Mouse (Mus musculus) heart, embryonic 13.5 days (tissue): ENCODE results near the gene Grin1. TPM values are rescaled to one million over a fixed set of nuclear protein-coding genes. Genes with fewer than 3 reads are reported as not detected.
A peak's percentile ranks its signal among the peaks of the same experiment; 100 is the strongest.

Experiments used
- ATAC-seq: fragments of 200-750 bp; cut with Nextera tagmentation; 2 replicates; pipeline ENCODE4 v1.8.0; 2017; ENCODE audit warnings: moderate TSS enrichment; ENCODE audit not compliant: insufficient number of reproducible peaks, low FRiP score, low TSS enrichment; ENCODE audit errors: extremely low read depth
- H3K27ac ChIP-seq: fragments of 300-500 bp; sonication (generic); replicated peaks from 2 replicates; pipeline ENCODE4 v1.5.1; 2015; ENCODE audit warnings: moderate library complexity, mild to moderate bottlenecking, inconsistent platforms
- H3K27me3 ChIP-seq: fragments of 300-500 bp; sonication (generic); replicated peaks from 2 replicates; pipeline ENCODE4 v1.6.1; 2015; ENCODE audit warnings: mild to moderate bottlenecking, inconsistent platforms
- H3K36me3 ChIP-seq: fragments of 300-500 bp; sonication (generic); 2 replicates; pipeline ENCODE4 v1.6.1; 2015; ENCODE audit warnings: mild to moderate bottlenecking, inconsistent platforms
- H3K4me1 ChIP-seq: fragments of 300-500 bp; sonication (generic); 2 replicates; pipeline ENCODE4 v1.6.1; 2015; ENCODE audit warnings: inconsistent platforms
- H3K4me2 ChIP-seq: fragments of 300-500 bp; sonication (generic); 2 replicates; pipeline ENCODE4 v1.6.1; 2015; ENCODE audit warnings: inconsistent platforms, mild to moderate bottlenecking, moderate library complexity
- H3K4me3 ChIP-seq: fragments of 300-500 bp; sonication (generic); 2 replicates; pipeline ENCODE4 v1.5.1; 2015; ENCODE audit warnings: moderate library complexity, mild to moderate bottlenecking, inconsistent platforms
- H3K9ac ChIP-seq: fragments of 300-500 bp; sonication (generic); 2 replicates; pipeline ENCODE4 v1.6.1; 2015; ENCODE audit warnings: inconsistent platforms, mild to moderate bottlenecking, moderate library complexity
- H3K9me3 ChIP-seq: fragments of 300-500 bp; sonication (generic); 2 replicates; pipeline ENCODE4 v1.6.1; 2016; ENCODE audit warnings: inconsistent platforms
- WGBS: fragments of 180-500 bp; shearing (Covaris S2); methylation state at CpG from one replicate; pipeline ENCODE4 v1.1.7; 2015; ENCODE audit warnings: mixed read lengths; 5-methylcytosine and 5-hydroxymethylcytosine counted together
- polyA plus RNA-seq: library from polyadenylated mRNA; unstranded; fragments of >200 nt; fragmentation: Nextera tagmentation; extraction: Ambion mirVana; gene quantifications from 2 replicates; pipeline ENCODE4 v1.2.1, GENCODE M21; 2015

Grin1 gene
- polyA plus RNA-seq, 1 experiment from 2014 or later: 0.16 TPM

DNA sequence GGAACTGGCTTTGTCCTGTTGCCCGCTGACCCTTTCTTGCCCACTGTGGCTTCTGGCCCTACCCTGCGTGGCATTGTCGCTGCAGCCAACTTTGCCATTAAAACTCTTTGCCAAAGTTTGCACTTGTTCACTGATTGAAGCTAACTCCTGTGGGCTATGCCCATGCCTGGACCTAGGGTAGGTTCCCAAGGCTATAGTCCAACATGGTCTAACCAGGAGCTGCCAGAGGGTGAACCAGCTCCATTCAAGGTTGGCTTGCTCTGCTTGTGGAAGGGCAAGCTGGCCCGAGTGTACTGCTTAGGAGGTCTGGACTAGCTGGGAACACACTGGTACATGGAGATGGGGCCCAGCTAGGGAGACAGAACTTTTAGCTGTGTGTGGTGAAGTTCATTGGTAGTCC, 74.8 kb downstream of the Grin1 start:
- WGBS: 79% methylated on average over 4 of the region's 4 CpGs
- Histone ChIP-seq H3K4me1 (peaks cover 25% of the 10 kb centered on the region), H3K9ac (no peak overlapping the region), H3K27me3 (peaks cover 43% of the 10 kb centered on the region), H3K36me3 (peaks cover 27% of the 10 kb centered on the region), H3K4me2 (no peak overlapping the region), H3K4me3 (no peak overlapping the region), H3K9me3 (no peaks in the 10 kb centered on the region), H3K27ac (no peak overlapping the region)
- ATAC-seq: no peak

DNA sequence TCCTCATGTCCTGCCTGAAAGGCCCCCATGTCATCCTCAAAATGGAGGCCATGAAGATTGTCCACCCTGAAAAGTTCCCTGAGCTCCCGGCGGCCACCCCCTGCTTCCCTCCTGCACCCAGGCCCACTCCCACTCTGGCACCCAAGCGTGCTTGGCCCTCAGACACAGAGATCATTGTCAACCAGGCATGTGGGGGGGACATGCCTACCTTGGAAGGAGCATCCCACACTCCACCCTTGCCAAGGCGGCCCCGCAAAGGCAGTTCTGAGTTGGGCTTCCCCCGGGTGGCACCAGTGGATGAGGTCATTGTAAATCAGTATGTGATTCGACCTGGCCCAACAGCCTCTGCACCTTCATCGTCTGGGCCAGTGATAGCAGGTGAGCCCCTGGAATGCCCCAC, 75.6 kb downstream of the Grin1 start:
- no peak overlapping the region for H3K4me3 ChIP-seq
- peaks cover 19% of the 10 kb centered on the region for H3K36me3 ChIP-seq
- H3K4me2 ChIP-seq: no peak overlapping the region
- H3K27ac ChIP-seq: no peak overlapping the region
- no peaks in the 10 kb centered on the region for H3K9me3 ChIP-seq
- H3K9ac ChIP-seq: no peak overlapping the region
- 64% methylated on average over 8 of the region's 8 CpGs for WGBS
- peaks cover 25% of the 10 kb centered on the region for H3K4me1 ChIP-seq
- ATAC-seq: no peak
- peaks cover 48% of the 10 kb centered on the region for H3K27me3 ChIP-seq

DNA sequence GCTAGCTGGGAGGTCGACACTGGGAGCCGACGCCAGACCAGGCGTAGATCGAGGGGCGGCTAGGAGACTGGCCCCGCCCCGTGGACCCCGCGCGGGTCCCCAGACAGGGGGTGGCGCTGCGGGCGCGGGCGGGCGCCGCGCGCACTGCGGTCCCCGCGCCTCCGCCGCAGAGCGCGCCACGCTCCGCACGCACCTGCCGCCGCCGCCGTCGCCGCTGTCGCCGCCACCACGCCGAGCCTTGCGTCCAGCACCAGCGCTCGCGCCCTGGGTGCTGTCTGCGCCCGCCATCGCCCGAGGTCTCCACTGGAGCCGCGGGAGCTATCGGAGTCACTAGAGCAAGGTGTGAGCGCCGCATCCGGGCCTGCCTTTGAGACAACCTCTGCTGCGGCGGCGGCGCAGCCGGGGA, 76.9 kb downstream of the Grin1 start, which contains the start of the genes Rnf208 and Cysrt1:
Gene Rnf208 (plus strand): TSS at position 155 of the 406 bp plus-strand sequence.
Gene Cysrt1 (minus strand): TSS at position 352 of the 406 bp plus-strand sequence.
- H3K9ac ChIP-seq: peak within 1 kb of the TSS; percentile 82
- H3K27ac ChIP-seq: no peak within 1 kb of the TSS
- H3K9me3 ChIP-seq: no peaks in the 10 kb centered on the region
- peaks cover 25% of the 10 kb centered on the region for H3K4me1 ChIP-seq
- peak within 1 kb of the TSS; percentile 98 for H3K4me2 ChIP-seq
- 0% methylated on average over 58 of the region's 59 CpGs for WGBS
- ATAC-seq: no peak
- H3K36me3 ChIP-seq: peaks cover 7% of the 10 kb centered on the region
- H3K27me3 ChIP-seq: peaks cover 55% of the 10 kb centered on the region
- peak within 1 kb of the TSS; percentile 62 for H3K4me3 ChIP-seq

DNA sequence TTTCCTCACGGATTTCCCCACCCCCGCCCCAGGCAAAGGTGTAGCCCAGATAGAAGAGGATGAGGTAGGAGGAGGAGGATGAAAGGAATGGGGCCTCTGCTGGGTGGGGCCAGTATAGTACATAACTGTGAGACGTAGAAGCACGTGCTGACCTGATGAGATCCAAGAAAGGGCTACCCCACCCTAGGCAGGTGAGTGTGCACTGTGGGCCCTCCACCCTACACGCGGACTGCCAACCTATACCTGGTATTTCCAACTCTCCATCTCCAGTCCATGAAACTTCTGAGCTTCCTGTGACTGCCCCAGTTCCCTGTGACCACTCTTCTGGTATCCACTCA, 77.6 kb downstream of the Grin1 start:
- Histone ChIP-seq H3K4me2 (peak overlapping the region; percentile 98), H3K27ac (no peak overlapping the region), H3K9me3 (no peaks in the 10 kb centered on the region), H3K9ac (peak overlapping the region; percentile 82), H3K36me3 (peaks cover 4% of the 10 kb centered on the region; the same call in 1 of the 2 replicates), H3K4me3 (peak overlapping the region; percentile 62), H3K4me1 (peaks cover 25% of the 10 kb centered on the region), H3K27me3 (peaks cover 55% of the 10 kb centered on the region)
- WGBS: 13% methylated on average over 6 of the region's 6 CpGs
- no peak for ATAC-seq

Other genes with a start within 250 kb of the Grin1 start
- gene Entpd8, start 238.9 kb downstream of the Grin1 start, polyA plus RNA-seq: not detected in 2 replicates
- gene Noxa1, start 224.0 kb downstream of the Grin1 start, polyA plus RNA-seq: 0.09 TPM in 1 of 2 replicates, not detected in the other
- 7.7 and 8.2 TPM in 2 replicates for gene Nrarp, start 138.4 kb downstream of the Grin1 start, polyA plus RNA-seq
- gene Tor4a, start 122.3 kb downstream of the Grin1 start, polyA plus RNA-seq: 6.4 and 6.9 TPM in 2 replicates
- 68.8 and 72.8 TPM in 2 replicates for gene Nelfb, start 107.7 kb downstream of the Grin1 start, polyA plus RNA-seq
- gene Stpg3, start 104.5 kb downstream of the Grin1 start, polyA plus RNA-seq: not detected in 2 replicates
- gene Fam166a, start 100.4 kb downstream of the Grin1 start, polyA plus RNA-seq: not detected in 2 replicates
- gene Tubb4b, start 94.5 kb downstream of the Grin1 start, polyA plus RNA-seq: 402 and 437 TPM in 2 replicates
- not detected in 2 replicates for gene Slc34a3, start 84.8 kb downstream of the Grin1 start, polyA plus RNA-seq
- not detected in 2 replicates for gene Rnf224, start 82.4 kb downstream of the Grin1 start, polyA plus RNA-seq
- gene Rnf208, start 76.9 kb downstream of the Grin1 start, polyA plus RNA-seq: 6.6 and 7.2 TPM in 2 replicates
- gene Cysrt1, start 76.7 kb downstream of the Grin1 start, polyA plus RNA-seq: not detected in 2 replicates
- 2.1 and 2.9 TPM in 2 replicates for gene AL732309.1, start 72.3 kb downstream of the Grin1 start, polyA plus RNA-seq
- gene Tmem203, start 63.7 kb downstream of the Grin1 start, polyA plus RNA-seq: 15.5 and 15.9 TPM in 2 replicates
- 3.5 and 4.3 TPM in 2 replicates for gene Tprn, start 56.6 kb downstream of the Grin1 start, polyA plus RNA-seq
- gene Ssna1, start 46.7 kb downstream of the Grin1 start, polyA plus RNA-seq: 144 and 158 TPM in 2 replicates
- 77.3 and 82.5 TPM in 2 replicates for gene Anapc2, start 46.7 kb downstream of the Grin1 start, polyA plus RNA-seq
- gene Tmem210, start 31.0 kb downstream of the Grin1 start, polyA plus RNA-seq: not detected in 2 replicates
- not detected in 2 replicates for gene Lrrc26, start 29.3 kb downstream of the Grin1 start, polyA plus RNA-seq
- gene Man1b1, start 13.2 kb upstream of the Grin1 start, polyA plus RNA-seq: 28.4 and 31.3 TPM in 2 replicates
- 13.6 and 14.4 TPM in 2 replicates for gene Dpp7, start 37.2 kb upstream of the Grin1 start, polyA plus RNA-seq
- gene Uap1l1, start 46.5 kb upstream of the Grin1 start, polyA plus RNA-seq: 14.9 and 17.0 TPM in 2 replicates
- 16.5 and 18.1 TPM in 2 replicates for gene Sapcd2, start 53.1 kb upstream of the Grin1 start, polyA plus RNA-seq
- 0.51 and 0.68 TPM in 2 replicates for gene Entpd2, start 76.7 kb upstream of the Grin1 start, polyA plus RNA-seq
- gene Npdc1, start 80.2 kb upstream of the Grin1 start, polyA plus RNA-seq: 26.6 and 29.0 TPM in 2 replicates
- 0.07 TPM in 1 of 2 replicates, not detected in the other for gene Fut7, start 104.1 kb upstream of the Grin1 start, polyA plus RNA-seq
- gene Abca2, start 109.5 kb upstream of the Grin1 start, polyA plus RNA-seq: 2.7 and 3.2 TPM in 2 replicates
- gene Clic3, start 137.7 kb upstream of the Grin1 start, polyA plus RNA-seq: 1.8 and 2.5 TPM in 2 replicates
- gene Paxx, start 141.9 kb upstream of the Grin1 start, polyA plus RNA-seq: 25.6 and 25.7 TPM in 2 replicates
- gene Ptgds, start 150.9 kb upstream of the Grin1 start, polyA plus RNA-seq: 19.8 and 20.7 TPM in 2 replicates
- not detected in 2 replicates for gene Lcn12, start 174.7 kb upstream of the Grin1 start, polyA plus RNA-seq
- 73.8 and 83.9 TPM in 2 replicates for gene Fbxw5, start 181.6 kb upstream of the Grin1 start, polyA plus RNA-seq
- 3.1 and 3.5 TPM in 2 replicates for gene C8g, start 182.5 kb upstream of the Grin1 start, polyA plus RNA-seq
- 21.0 and 22.9 TPM in 2 replicates for gene Traf2, start 227.8 kb upstream of the Grin1 start, polyA plus RNA-seq
- gene Edf1, start 238.7 kb upstream of the Grin1 start, polyA plus RNA-seq: 277 and 302 TPM in 2 replicates